Mouse (Mus musculus): ENCODE data around the gene Rabggta. TPM values are rescaled to one million over a fixed set of nuclear protein-coding genes. Genes with fewer than 3 reads are reported as not detected.
A peak's percentile ranks its signal among the peaks of the same experiment; 100 is the strongest.
"Not testable (repeated sequence)": the region's sequence is repeated elsewhere in the genome, so short reads cannot be mapped to it uniquely, and the experiment has no call there.

The Rabggta gene
- polyA plus RNA-seq (2015; fragmentation: Nextera tagmentation; extraction: Ambion mirVana), result 50.6 and 53.2 TPM in 2 replicates

DNA sequence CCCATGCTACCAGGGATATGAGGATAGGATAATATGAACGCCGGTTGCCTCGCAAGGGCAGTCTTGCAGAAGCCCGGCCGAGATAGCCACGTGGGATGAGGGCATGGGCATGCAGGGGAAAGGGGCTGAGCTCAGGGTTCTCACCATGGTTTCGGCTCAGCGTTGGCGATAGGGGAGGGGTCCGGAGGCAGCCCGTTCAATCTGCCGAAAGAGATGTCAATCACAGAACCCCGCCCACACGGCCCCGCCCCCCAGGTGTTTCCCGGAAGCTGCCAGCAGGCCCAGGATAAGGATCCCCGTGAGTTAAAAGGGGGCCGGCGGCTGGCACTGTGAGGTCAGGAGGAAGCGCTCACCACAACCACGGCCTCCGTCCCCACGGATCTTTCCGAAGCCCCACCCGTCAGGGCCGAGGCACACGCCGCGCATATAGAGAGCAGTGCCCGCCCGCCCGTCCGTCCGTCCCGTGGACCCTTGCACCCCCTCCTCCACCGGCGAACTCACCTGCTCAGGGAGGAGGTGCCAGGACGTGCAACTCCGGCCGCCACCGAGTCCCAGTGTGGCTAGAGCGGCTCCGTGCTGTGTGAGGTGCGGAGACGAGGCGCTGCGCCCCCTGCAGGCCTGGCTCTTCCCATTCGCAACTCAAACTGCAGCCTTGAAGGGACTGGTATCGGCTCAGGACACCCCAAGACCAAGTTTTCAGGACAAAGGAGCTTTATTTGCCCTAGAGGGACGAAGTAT, at the start of gene Rabggta:
Gene Rabggta, minus strand, starts transcription at position 564 of the 738 bp plus-strand sequence.
- WGBS, result under 1% methylated on average over 50 of the region's 50 CpGs
- ATAC-seq (ENCODE audit: low read depth), result peak; percentile 98
- Histone ChIP-seq H3K27ac (replicated peaks) (peak within 1 kb of the TSS; percentile 89), H3K27me3 (no peaks in the 10 kb centered on the region), H3K4me3 (peak within 1 kb of the TSS; percentile 70), H3K36me3 (peaks cover 29% of the 10 kb centered on the region), H3K9me3 (no peaks in the 10 kb centered on the region), H3K4me2 (peak within 1 kb of the TSS; percentile 59), H3K9ac (peak within 1 kb of the TSS; percentile 80), H3K4me1 (replicated peaks) (peaks cover 16% of the 10 kb centered on the region)

DNA sequence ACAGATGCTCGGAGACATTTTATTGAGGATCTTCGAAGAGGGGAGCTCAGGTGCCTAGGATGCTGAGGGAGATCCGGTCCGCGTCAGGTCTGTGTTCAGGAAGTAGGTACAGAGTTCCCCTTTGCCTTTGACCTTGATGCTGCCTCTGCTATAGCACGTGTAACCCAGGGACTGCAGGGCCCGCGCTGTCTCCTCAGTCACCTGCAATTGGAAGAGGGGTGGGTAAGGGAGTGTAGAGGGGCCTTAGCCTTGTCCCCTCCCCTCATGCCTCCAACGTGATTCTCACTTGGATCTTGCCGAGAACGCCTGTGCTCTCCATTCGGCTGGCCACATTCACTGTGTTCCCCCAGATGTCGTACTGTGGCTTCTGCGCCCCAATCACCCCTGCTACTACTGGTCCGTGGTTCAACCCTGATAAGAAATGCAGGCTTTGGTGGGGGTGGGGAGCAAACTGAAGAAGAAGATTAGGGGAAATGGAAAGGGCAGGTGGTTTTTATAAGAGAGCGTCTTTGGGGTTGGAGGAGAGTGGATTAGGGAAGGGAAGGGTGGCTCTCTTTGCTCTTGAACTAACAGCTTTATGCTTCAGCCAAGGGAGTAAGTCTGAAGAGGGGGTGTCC, 47.1 kb upstream of the Rabggta start:
- no peak overlapping the region for H3K9ac ChIP-seq
- no peak overlapping the region for H3K4me3 ChIP-seq
- H3K4me1 ChIP-seq (replicated peaks), result peaks cover 10% of the 10 kb centered on the region
- 75% methylated on average over 16 of the region's 16 CpGs for WGBS
- H3K36me3 ChIP-seq, result no peaks in the 10 kb centered on the region
- H3K27me3 ChIP-seq, result peaks cover 68% of the 10 kb centered on the region
- H3K4me2 ChIP-seq, result no peak overlapping the region
- no peaks in the 10 kb centered on the region for H3K9me3 ChIP-seq
- no peak for ATAC-seq (ENCODE audit: low read depth)
- H3K27ac ChIP-seq (replicated peaks), result no peak overlapping the region

DNA sequence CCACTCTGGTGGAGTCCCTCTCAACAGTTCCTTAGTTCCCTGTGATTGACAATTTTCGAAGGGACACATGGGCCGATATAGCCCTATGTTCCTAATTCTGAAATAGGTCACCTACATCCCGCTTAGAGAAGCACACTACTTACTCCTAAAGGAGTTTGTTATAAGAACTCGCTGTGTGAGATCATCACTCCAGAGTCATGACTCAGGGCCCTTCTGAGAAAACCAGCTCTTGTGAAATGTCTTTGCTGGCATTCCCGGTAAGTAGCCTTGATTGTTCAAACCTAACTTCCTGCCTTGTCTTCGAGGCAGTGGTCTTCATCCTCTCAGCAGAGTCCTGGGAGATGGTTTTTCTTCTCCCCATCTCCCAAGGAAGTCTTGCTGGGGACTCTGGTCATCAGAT, 46.5 kb upstream of the Rabggta start:
- no peaks in the 10 kb centered on the region for H3K9me3 ChIP-seq
- 87% methylated on average over 6 of the region's 6 CpGs for WGBS
- H3K36me3 ChIP-seq, result no peaks in the 10 kb centered on the region
- no peak overlapping the region for H3K27ac ChIP-seq (replicated peaks)
- H3K4me2 ChIP-seq, result no peak overlapping the region
- ATAC-seq (ENCODE audit: low read depth), result no peak
- H3K4me3 ChIP-seq, result no peak overlapping the region
- no peak overlapping the region for H3K9ac ChIP-seq
- peaks cover 10% of the 10 kb centered on the region for H3K4me1 ChIP-seq (replicated peaks)
- peaks cover 72% of the 10 kb centered on the region for H3K27me3 ChIP-seq

DNA sequence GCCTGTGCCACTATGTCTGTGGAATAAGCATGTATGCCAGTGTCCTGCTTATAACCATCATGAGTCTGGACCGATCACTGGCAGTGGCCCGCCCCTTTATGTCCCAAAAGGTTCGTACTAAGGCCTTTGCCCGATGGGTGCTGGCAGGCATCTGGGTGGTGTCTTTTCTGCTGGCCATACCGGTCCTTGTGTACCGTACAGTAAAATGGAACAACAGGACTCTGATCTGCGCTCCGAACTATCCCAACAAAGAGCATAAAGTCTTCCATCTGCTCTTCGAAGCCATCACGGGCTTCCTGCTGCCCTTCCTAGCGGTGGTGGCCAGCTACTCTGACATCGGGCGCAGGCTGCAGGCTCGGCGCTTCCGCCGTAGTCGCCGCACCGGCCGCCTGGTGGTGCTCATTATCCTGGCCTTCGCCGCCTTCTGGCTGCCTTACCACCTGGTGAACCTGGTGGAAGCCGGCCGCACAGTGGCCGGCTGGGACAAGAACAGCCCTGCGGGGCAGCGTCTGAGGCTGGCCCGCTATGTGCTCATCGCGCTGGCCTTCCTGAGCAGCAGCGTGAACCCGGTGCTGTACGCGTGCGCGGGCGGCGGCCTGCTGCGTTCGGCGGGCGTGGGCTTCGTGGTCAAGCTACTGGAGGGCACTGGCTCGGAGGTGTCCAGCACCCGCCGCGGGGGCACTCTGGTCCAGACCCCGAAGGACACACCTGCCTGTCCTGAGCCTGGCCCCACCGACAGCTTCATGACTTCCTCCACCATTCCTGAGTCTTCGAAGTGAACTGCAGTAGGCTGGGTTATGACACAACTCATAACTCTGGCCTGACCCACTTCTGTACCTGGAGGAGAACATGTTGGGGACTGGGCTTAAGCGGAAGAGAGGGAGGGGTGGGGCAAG, 45.7 kb upstream of the Rabggta start:
- peak; percentile 69 for ATAC-seq (ENCODE audit: low read depth)
- 12% methylated on average over 52 of the region's 52 CpGs for WGBS
- H3K27me3 ChIP-seq, result peaks cover 76% of the 10 kb centered on the region

DNA sequence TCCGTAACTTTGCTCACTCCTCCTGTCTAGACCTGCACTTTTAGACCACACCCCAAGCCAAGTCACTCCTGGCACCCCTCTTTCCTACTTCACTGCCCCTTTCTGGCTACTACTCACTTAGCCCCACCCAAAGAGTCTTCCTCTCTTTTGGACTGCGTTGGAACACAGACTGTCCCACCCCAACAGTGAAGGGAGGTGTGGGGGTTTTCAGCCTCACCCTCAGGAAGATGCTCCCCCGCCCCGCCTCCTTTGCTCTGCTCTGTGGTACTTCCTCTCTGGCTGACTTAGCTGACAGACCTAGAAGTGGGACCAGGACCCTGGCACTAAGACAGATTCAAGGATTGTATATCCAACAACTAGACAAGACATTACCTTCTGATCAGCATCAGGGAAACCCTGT, 43.6 kb upstream of the Rabggta start, which contains the start of gene Ltb4r1:
Gene Ltb4r1, plus strand, starts transcription at position 267 of the 400 bp plus-strand sequence.
- Histone ChIP-seq H3K4me2 (no peak within 1 kb of the TSS), H3K4me3 (no peak within 1 kb of the TSS), H3K27ac (replicated peaks) (no peak within 1 kb of the TSS), H3K27me3 (peaks cover 93% of the 10 kb centered on the region), H3K9ac (no peak within 1 kb of the TSS), H3K4me1 (replicated peaks) (peaks cover 27% of the 10 kb centered on the region), H3K9me3 (no peaks in the 10 kb centered on the region), H3K36me3 (no peaks in the 10 kb centered on the region)
- WGBS, result 78% methylated on average over 4 of the region's 4 CpGs
- ATAC-seq (ENCODE audit: low read depth), result no peak

More for the DNA sequence above, 45.7 kb upstream of the Rabggta start:
- Histone ChIP-seq H3K36me3 (no peaks in the 10 kb centered on the region), H3K27ac (replicated peaks) (no peak overlapping the region), H3K4me2 (peak overlapping the region; percentile 80), H3K4me1 (replicated peaks) (peaks cover 11% of the 10 kb centered on the region), H3K9me3 (no peaks in the 10 kb centered on the region), H3K9ac (peak overlapping the region; percentile 75), H3K4me3 (peak overlapping the region; percentile 44)

DNA sequence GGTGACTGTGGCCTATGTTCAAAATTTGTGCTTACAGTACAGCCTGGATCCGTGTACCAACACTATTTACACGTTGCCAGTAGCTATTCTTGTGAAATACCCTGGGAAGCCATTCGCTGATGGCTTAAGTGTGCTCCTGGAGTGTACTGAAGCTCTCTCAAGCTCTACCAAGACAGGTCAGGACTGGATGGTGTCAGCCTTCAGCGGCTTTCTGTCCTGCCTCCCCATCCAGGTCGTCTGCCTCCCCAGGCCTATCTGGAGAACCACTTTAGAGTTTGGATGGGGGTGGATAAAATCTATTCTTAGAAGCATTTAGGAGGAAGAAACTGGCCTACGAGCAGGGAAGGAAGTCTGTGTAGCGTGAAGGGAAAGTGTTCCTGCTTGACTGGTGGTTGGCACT, 41.1 kb upstream of the Rabggta start:
- H3K4me3 ChIP-seq, result no peak overlapping the region; the same call in 1 of the 2 replicates
- no peaks in the 10 kb centered on the region for H3K36me3 ChIP-seq
- H3K9ac ChIP-seq, result peak overlapping the region; percentile 79; the same call in 1 of the 2 replicates
- ATAC-seq (ENCODE audit: low read depth), result no peak
- H3K4me1 ChIP-seq (replicated peaks), result peaks cover 30% of the 10 kb centered on the region
- H3K27ac ChIP-seq (replicated peaks), result no peak overlapping the region
- 61% methylated on average over 7 of the region's 7 CpGs for WGBS
- H3K4me2 ChIP-seq, result peak overlapping the region; percentile 88; the same call in 1 of the 2 replicates
- no peaks in the 10 kb centered on the region for H3K9me3 ChIP-seq
- H3K27me3 ChIP-seq, result peaks cover 74% of the 10 kb centered on the region

DNA sequence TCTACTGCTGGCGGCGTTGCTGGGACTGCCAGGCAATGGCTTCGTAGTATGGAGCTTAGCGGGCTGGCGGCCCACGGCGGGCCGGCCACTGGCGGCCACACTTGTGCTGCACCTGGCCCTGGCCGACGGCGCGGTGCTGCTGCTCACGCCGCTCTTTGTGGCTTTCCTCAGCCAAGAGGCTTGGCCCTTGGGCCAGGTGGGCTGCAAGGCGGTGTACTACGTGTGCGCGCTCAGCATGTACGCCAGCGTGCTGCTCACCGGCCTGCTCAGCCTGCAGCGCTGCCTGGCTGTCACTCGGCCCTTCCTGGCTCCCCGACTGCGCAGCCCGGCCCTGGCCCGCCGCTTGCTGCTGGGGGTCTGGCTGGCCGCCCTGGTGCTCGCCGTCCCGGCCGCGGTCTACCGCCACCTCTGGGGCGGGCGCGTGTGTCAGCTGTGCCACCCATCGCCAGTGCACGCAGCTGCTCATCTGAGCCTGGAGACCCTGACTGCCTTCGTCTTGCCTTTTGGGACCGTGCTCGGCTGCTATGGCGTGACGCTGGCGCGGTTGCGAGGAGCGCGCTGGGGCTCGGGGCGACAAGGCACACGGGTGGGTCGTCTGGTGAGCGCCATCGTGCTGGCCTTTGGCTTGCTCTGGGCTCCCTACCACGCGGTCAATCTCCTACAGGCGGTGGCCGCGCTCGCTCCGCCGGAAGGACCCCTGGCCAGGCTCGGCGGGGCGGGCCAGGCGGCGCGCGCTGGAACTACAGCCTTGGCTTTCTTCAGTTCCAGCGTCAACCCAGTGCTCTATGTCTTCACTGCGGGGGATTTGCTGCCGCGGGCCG, 40.1 kb upstream of the Rabggta start:
- H3K9ac ChIP-seq, result peak overlapping the region; percentile 79
- peak overlapping the region; percentile 70 for H3K27ac ChIP-seq (replicated peaks)
- peak; percentile 73 for ATAC-seq (ENCODE audit: low read depth)
- peaks cover 23% of the 10 kb centered on the region for H3K4me1 ChIP-seq (replicated peaks)
- H3K4me2 ChIP-seq, result peak overlapping the region; percentile 88
- WGBS, result under 1% methylated on average over 77 of the region's 77 CpGs
- H3K36me3 ChIP-seq, result no peaks in the 10 kb centered on the region
- H3K4me3 ChIP-seq, result peak overlapping the region; percentile 52
- peaks cover 65% of the 10 kb centered on the region for H3K27me3 ChIP-seq
- no peaks in the 10 kb centered on the region for H3K9me3 ChIP-seq

DNA sequence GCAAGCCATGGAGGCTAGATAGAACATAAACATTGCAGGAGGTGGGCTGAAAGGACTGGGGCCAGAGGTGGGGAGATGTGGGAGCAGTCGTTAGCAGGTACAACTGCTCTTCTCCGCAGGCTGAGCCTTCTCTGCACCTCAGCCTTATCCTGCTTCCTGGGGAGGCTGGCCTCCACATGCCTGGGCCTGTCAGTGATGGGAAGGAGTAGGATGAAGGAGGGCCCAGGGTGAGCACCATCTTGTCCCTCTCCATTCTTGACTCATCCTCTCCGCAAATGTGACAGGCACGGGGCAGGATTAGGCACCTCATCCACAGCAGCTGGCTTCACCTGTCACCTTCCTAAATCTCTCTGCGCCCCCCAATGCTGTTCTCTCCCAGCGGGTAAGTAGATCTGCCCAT, 39.1 kb upstream of the Rabggta start, which contains the start of gene Ltb4r2:
Gene Ltb4r2, plus strand, starts transcription at position 266 of the 400 bp plus-strand sequence.
- Histone ChIP-seq H3K4me2 (peak within 1 kb of the TSS; percentile 88), H3K4me1 (replicated peaks) (peaks cover 23% of the 10 kb centered on the region), H3K36me3 (peaks cover 8% of the 10 kb centered on the region), H3K9ac (peak within 1 kb of the TSS; percentile 79), H3K27me3 (peaks cover 56% of the 10 kb centered on the region), H3K4me3 (peak within 1 kb of the TSS; percentile 52), H3K27ac (replicated peaks) (peak within 1 kb of the TSS; percentile 70), H3K9me3 (no peaks in the 10 kb centered on the region)
- ATAC-seq (ENCODE audit: low read depth), result no peak
- WGBS, result 71% methylated on average over 6 of the region's 6 CpGs

DNA sequence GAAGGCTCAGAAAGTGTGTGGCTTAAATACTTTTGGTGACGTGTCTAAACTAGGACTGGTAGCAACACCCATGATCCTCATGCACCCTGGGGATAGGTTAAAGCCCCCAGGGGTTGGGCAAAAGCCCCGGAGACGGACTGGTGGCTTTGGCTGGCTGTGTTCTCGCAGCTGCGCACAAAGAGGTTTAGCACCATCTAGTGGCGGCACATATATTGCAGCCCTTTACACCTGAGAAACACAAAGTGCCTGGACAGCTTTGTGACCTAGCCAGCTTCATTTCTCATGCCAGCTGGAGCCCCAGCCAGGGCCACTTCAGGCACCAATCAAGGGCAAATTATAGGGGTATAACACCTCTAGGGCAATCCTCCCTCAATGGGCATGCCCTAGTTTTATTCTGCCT, 38.1 kb upstream of the Rabggta start:
- WGBS, result 4% methylated on average over 6 of the region's 6 CpGs
- H3K9ac ChIP-seq; ATAC-seq (ENCODE audit: low read depth): not testable (repeated sequence)

DNA sequence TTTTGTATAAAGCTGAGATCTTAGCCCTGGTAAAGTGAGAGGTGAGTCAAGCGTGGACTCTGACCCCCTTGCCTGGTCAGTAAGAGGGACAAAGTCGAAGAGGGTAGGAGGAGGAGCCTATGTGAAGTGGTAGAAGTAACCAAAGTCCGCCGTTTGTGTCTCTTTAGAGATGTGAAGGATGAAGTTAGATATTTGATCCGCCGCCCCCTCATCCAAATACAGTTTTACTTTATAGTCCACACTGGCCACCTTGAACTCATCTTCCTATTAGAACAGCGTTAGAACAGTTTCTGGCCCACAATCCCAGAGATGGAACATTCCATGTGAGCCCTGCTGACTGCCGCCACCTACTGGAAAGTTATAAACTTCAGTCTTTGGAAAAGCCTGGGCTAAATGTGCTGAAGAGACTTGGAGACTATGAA, 36.3 kb upstream of the Rabggta start, which contains the start of gene Cideb:
Gene Cideb, minus strand, starts transcription at position 96 of the 422 bp plus-strand sequence.
- peaks cover 23% of the 10 kb centered on the region for H3K4me1 ChIP-seq (replicated peaks)
- H3K36me3 ChIP-seq, result peaks cover 36% of the 10 kb centered on the region
- 22% methylated on average over 8 of the region's 8 CpGs for WGBS
- no peak within 1 kb of the TSS for H3K9ac ChIP-seq
- no peaks in the 10 kb centered on the region for H3K9me3 ChIP-seq
- no peak within 1 kb of the TSS for H3K4me3 ChIP-seq
- H3K27me3 ChIP-seq, result peaks cover 28% of the 10 kb centered on the region
- no peak within 1 kb of the TSS for H3K27ac ChIP-seq (replicated peaks)
- peak within 1 kb of the TSS; percentile 20; the same call in 1 of the 2 replicates for H3K4me2 ChIP-seq
- no peak for ATAC-seq (ENCODE audit: low read depth)

More for the DNA sequence above, 38.1 kb upstream of the Rabggta start:
- H3K9me3 ChIP-seq; H3K27ac ChIP-seq (replicated peaks); H3K4me3 ChIP-seq: not testable (repeated sequence)
- peak overlapping the region; percentile 39 for H3K4me2 ChIP-seq
- peaks cover 18% of the 10 kb centered on the region for H3K36me3 ChIP-seq
- H3K27me3 ChIP-seq, result peaks cover 46% of the 10 kb centered on the region
- peaks cover 23% of the 10 kb centered on the region for H3K4me1 ChIP-seq (replicated peaks)

DNA sequence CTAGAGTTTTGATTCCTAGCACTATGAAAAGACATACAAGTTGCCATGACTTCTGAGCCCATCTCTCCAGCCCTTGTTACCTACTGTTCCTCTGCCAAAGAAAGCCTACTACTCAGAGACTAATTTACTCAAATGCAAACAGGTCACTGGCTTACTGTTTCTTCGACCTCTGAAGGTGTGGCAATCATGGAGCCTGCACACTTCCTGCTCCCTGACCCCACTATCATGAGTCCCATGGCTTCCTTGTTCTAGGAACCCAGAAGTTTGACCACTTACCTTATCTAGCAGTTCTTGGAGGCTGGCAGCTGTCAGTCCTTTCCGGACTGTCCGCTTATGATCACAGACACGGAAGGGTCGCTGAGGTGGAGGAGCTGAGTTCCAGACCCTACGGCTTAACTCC, 35.5 kb upstream of the Rabggta start:
- Histone ChIP-seq H3K4me2 (no peak overlapping the region), H3K4me1 (replicated peaks) (peaks cover 19% of the 10 kb centered on the region), H3K36me3 (peaks cover 44% of the 10 kb centered on the region), H3K4me3 (no peak overlapping the region), H3K27ac (replicated peaks) (no peak overlapping the region), H3K27me3 (peaks cover 20% of the 10 kb centered on the region), H3K9ac (no peak overlapping the region), H3K9me3 (no peaks in the 10 kb centered on the region)
- ATAC-seq (ENCODE audit: low read depth), result no peak
- 81% methylated on average over 6 of the region's 6 CpGs for WGBS
